Mouse (Mus musculus): Measurements from ENCODE around the gene Emilin2.
A peak's percentile ranks its signal among the peaks of the same experiment; 100 is the strongest.
"Not testable (repeated sequence)": the region's sequence is repeated elsewhere in the genome, so short reads cannot be mapped to it uniquely, and the experiment has no call there.

Gene Emilin2

DNA sequence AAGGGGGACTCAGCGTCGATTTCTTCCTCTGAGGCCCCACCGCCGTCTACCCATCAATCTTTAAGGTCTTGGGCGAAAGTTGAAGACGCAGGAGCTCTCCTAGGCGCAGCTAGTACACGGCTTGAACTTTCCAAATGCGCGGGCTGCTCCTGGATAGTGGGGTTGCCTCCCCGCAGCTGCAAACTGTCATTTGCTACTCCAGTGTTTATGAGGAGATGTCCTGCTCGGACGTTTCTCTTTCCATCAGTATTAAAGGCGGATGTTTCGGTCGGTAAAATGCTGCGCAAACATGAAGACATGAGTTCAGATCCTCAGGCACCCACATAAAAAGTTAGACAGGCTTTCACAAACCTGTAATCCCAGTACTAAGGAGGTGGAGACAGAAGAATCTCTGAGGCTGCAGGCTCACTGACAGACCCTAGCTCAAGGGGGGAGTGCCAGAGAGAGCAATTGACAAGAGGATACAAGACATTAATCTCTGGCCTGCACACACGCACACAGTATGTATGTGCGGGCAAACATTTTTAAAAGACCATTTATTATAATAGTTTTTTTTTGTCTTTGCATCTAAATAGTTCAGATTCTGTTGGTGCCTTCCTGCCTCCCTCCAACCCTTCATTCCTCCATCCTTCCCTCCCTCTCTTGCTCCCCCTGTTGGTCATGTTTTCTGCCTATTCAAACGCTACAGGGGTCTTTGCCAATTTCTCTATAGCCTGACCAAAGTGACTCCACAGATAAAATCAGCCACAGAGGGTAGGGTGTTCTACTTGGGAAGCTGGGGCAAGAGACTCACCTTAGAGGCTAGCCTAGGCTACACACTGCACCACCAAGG lies at the start of gene Emilin2:
Gene Emilin2 (minus strand): TSS at position 639 of the 832 bp plus-strand sequence.
- peak; percentile 71 for DNase-seq

GRCm38 (mm10) chr17:71355526-71355925 lies 43.7 kb upstream of the Emilin2 start:
- DNase-seq: no peak

GRCm38 (mm10) chr17:71354205-71354604 lies 42.4 kb upstream of the Emilin2 start:
- no peak for DNase-seq

DNA sequence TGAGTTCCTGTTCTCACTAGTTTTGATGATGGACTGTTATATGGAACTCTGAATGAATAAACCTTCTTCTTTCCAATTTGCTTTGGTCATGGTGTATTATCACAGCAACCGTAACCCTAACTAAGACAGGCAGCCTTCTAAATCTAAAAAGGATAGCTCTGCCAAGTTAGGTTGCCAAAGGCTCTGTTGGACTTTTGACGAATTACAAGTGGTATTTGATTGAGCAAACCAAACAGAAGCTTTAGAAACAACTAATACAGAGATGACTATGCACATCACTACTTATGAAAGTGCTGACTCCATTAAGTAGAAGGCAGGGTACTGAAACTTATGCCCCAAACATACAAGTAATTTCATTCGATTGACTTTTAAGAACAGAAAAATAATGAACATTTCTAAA lies 36.4 kb upstream of the Emilin2 start:
- DNase-seq: no peak

DNA sequence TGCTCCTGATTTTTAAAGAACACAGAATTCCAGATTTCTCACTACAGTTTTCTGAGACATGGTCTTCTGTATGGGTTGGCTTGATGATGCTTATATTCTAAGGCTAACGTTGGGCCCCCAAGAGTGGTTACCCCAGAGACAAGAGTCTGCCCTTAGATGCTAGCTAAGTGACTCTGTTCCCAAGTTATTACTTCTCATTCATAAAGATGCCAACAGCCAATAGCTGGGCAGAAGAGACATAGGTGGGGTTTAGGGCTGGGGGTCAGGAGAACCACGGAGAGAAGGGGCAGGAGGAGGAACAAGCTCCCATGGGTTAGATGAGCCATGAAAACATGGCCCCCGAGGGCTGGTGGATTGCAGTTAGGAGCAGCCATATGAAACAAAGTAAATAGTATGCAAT lies 30.2 kb upstream of the Emilin2 start:
- no peak for DNase-seq

DNA sequence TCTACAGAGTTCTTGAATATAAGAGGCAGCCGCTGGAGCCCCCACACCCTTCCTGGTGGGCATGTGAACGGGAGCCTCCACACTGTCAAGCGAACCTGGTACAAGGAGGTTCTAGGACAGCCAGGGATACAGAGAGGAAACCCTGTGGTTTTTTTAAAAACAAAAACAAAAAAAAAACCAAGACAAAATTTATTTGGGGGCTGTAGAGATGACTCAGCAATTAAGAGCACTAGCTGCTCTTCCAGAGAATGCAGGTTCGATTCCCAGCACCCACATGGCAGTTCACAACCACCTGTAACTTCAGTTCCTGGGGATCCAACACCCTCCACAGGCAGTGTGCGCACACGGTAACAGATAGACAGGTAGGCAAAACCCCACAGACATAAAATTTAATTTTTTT lies 26.8 kb upstream of the Emilin2 start:
- DNase-seq: no peak

- no peak for DNase-seq
Measured at GRCm38 (mm10) chr17:71337546-71337945, 25.8 kb upstream of the Emilin2 start.

DNA sequence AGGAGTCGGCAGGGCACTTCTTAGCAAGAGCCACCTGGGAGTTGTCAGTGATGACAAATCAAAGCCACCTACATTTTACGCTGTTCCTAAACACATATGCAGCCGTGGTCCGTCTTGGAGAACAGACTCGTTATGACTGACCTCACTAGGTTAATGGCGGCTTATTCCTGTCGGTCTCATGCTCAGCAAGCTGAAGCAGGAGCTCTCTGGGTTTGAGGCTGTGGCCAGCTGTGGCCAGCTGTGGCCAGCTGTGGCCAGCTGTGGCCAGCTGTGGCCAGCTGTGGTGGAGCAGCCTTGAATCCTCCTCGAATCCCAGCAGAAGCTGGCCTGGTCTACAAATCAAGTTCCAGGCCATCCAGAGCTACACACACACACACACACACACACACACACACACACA lies 24.6 kb upstream of the Emilin2 start:
- no peak for DNase-seq

- no peak for DNase-seq
Measured at GRCm38 (mm10) chr17:71332298-71332697, 20.5 kb upstream of the Emilin2 start.

DNA sequence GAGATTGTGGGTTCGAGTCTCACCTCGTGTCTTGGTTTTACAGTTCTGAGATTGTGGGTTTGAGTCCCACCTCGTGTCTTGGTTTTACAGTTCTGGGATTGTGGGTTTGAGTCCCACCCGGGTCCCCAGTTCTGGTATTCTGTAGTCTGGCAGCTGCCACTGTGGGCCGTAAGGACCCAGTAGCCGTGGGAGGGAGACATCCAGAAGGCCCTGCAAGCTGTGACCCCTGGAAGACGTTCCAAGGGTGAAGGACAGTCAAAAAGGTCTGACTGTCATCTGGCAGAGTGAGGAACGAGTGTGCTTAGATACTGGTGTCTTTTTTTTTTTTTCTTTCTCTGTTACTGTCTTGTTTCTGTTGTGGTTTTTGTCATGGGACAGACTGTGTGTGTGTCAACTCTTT lies 9.0 kb upstream of the Emilin2 start:
- not testable (repeated sequence) for DNase-seq

- DNase-seq: no peak
Measured at GRCm38 (mm10) chr17:71319361-71319760, 7.6 kb upstream of the Emilin2 start.

DNA sequence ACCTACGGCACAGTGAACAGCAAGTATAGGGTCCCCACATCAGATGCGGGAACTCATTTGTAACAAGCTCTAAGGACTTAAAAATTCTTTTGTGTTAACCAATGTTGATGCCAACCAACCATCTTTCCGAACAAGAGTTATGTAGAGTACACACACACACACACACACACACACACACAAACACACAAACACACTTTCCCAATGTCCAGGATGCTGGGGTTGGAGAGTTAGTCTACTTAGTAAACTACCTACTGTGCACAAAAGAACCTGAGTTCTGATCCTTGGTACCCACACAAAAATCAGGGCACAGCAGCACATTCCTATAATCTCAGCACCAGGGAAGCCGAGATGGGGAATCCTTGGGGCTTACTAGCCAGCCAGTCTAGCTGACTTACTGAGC lies 5.8 kb upstream of the Emilin2 start:
- DNase-seq: no peak

GRCm38 (mm10) chr17:71314315-71314714 lies 2.5 kb upstream of the Emilin2 start:
- DNase-seq: no peak

DNA sequence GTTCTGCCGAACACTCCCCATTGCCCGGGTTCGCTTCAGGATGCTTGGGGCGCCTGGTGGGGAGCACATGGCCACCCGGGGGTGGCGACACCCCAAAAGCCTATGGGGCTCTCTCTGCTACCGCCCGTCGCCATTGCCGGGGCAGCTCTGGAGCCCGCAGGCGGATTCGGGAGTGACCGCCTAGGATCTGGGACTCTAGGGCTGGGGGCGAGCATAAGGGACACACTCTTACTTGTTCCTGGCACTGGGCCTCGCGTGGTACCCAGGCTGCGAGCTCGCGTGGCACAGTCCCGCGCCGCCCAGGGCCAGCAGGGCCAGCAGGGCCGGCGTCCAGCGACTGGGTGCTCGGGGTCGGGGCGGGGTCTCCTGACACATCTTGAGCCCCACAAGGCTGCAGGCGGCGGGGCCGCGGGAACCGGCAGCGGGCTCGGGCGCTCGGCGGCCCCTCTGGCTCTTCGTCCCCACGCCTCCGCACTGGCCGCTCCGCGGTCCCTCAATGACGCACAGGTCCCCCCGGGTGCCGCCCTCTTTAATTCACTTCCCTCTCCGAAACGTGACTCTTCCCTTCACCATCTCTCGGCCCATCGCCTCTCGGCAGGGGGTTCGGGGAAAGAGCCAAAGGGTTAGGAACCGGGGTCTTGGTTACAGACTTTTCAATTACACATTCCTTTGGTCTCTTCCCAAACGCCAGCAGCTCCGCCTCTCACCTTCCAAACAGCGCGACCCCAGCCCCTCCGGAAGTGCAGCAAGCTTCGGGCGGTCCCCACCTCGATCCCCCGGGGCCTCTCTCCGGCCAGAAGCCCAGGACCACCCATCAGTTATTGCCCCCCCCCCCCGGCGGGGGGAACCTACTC lies 1.1 kb downstream of the Emilin2 start:
- DNase-seq: peak; percentile 75

GRCm38 (mm10) chr17:71309711-71310485 lies 1.9 kb downstream of the Emilin2 start:
- no peak for DNase-seq

DNA sequence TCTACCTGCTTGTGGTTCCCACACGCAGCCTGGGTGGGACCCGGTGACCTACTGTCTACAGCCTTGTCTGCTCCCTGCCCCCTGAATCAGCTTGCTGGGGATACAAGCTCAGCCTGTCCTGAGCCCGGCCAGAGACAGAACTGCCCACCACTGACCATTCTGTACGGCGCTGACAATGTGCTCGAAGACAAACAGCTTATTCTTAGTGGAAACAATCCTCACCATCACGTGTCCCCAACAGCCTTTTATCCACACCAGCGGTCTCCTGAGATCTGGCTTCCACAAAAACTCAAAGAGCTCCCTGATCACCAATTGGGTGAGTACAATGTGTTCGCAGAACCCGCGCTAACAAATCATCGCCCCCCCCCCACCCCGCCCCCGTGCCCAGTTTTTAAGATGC lies 2.6 kb downstream of the Emilin2 start:
- no peak for DNase-seq

DNA sequence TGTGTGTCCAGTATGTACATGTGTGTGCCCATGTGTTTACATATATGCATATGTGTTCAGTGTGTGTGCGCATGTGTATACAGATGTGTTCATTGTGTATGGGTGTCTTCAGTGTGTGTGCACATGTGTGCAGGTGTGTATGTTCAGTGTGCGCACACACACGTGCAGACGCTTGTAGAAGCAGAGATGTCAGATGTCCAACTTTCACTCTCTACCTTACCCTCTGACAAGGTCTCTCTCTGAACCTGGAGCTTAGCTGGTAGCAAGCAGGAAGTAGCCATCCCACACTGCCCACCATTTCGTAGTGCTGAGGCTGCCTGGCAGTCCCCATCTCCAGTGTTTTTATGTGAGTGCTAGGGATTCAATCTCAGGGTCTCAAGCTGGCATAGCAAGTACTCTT lies 3.5 kb downstream of the Emilin2 start:
- no peak for DNase-seq

DNA sequence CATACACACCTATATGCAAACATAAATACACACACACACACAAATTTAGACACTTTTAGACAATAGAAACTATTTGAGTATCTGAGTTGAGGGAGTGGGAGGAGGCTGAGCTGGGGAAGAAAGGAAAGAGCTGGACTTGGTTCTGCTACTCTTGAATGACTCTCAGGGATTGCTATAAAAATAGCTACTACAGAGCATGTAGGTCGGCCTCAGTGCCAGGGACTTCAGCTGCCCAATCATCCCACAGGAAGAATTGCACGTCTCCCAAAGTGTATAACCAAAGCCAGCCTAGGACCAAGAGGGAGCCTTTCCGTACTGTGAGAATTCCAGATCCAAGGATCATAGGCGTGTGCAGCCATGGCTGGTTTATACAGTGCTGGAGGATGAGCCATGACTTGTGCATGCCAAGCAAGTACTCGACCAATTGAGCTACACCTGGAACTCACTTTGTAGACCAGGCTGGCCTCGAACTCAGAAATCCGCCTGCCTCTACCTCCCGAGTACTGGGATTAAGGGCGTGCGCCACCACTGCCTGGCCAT lies 4.5 kb downstream of the Emilin2 start:
- DNase-seq: no peak

DNA sequence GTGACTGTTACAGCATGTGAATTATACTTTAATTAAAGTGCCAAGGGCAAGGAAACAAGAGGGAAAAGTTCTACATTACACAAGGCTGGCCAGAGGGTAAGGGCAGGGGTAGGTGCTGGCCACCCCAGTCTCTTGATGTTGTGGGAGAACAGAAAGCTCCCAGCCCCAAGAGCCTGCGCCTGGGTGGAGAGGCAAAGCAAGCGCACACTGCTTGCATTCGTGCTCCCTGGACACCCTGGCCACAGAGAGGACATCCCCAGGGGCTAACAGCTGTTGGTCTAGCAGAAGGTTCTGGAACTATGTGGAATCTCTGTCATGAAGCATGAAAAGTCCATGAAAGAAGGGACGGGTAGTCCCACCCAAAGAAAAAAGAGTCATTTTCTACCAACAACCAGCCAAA lies 5.1 kb downstream of the Emilin2 start:
- DNase-seq: no peak

DNA sequence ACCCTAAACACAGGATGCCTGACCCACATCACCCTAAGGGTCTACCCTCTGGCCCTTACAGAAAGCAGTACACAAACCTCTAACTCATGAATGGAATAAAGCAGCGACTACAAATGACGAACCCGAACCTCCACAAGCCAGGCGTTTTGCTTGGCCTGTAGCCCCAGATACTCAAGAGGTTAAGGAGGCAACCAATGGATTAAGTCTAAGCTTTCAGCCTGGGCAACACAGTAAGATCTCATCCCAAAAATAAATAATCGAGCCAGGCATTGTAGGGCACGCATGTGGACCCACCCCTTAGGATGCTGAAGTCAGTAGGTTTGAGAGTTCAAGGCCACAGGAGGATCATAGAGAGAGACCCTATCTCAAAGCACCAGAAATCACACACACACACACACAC lies 5.7 kb downstream of the Emilin2 start:
- no peak for DNase-seq

- no peak for DNase-seq
Measured at GRCm38 (mm10) chr17:71303444-71303843, 8.3 kb downstream of the Emilin2 start.

- DNase-seq: no peak
Measured at GRCm38 (mm10) chr17:71301413-71301812, 10.4 kb downstream of the Emilin2 start.

GRCm38 (mm10) chr17:71300338-71300737 lies 11.4 kb downstream of the Emilin2 start:
- peak; percentile 48 for DNase-seq
